Mouse (Mus musculus) G1E (cell line): ENCODE measurements around the gene Klhdc1.

Experiments used
- CTCF ChIP-seq: IDR thresholded peaks from 2 replicates; pipeline ENCODE4 v1.5.1; 2012; ENCODE audit warnings: low read depth, low read length, inconsistent platforms, mixed read lengths
- GATA1 ChIP-seq: IDR thresholded peaks from 2 replicates; pipeline ENCODE4 v1.6.1; 2012; ENCODE audit warnings: borderline replicate concordance, low read length, inconsistent platforms, mixed read lengths
- GATA2 ChIP-seq: IDR thresholded peaks from 2 replicates; pipeline ENCODE4 v1.6.1; 2012; ENCODE audit warnings: low read depth, low read length, inconsistent platforms, borderline replicate concordance
- POLR2AphosphoS5 ChIP-seq: IDR thresholded peaks from 2 replicates; pipeline ENCODE4 v1.6.1; 2012; ENCODE audit warnings: low read depth, low read length, inconsistent platforms; ENCODE audit not compliant: insufficient replicate concordance
- TAL1 ChIP-seq: conservative IDR thresholded peaks from 2 replicates; pipeline ENCODE4 v1.6.1; 2012; ENCODE audit warnings: low read depth, low read length, inconsistent platforms, mixed read lengths

GRCm38 (mm10) chr12:69279931-69280469 lies 39.0 kb downstream of the Klhdc1 start:
- no peak for TF ChIP-seq GATA1
- TF ChIP-seq CTCF: no peak
- no peak for TF ChIP-seq POLR2AphosphoS5
- no peak for TF ChIP-seq TAL1
- no peak for TF ChIP-seq GATA2
